Mouse (Mus musculus): ENCODE results near the gene Hnf1a.

The Hnf1a gene

GRCm38 (mm10) chr5:114970824-114971227, at the start of gene Hnf1a:
TSS of gene Hnf1a (minus strand) at chr5:114971094.
- no peak for DNase-seq (ENCODE audit: low read depth, low spot score)

DNA sequence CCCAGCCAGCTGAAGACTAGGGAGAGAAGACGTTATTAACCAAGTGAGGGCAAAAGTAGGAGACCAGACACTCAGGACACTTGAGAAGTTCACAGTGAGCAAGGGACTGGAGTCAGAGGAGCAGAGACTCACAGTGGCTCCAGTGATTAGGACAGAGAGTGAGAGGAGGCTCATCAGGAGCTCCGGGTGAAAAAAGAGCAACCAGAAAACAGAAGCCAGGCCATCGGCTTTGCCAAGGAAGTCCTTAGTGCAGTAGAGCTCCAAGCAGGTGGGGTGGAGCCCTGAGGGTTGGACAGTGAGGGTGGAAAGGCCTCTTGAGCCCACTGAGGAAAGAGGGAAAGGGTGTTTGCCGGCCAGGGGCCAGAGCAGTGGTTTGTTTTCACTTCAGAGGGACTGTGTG, 47.9 kb upstream of the Hnf1a start:
- no peak for DNase-seq (ENCODE audit: low read depth, low spot score)

DNA sequence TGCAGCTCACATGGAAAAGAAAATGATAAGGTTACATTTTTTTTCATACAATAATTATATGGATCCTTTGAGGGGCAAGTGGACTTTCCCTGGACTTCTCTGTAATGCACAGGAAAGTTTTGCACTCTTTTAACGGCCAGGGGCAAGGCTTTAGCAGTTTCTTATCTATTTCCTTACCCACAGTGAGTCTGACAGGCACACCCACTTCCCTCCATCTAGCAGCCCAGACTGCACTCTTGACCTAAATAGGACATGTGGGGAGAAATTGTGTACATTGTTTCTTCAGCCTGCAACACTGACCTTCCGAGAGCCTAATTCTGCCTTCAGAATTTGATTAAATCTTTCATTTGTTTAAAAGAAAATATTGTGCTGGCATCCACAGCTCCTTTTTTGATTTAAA, 47.4 kb upstream of the Hnf1a start:
- peak; percentile 53 for DNase-seq (ENCODE audit: low read depth, low spot score)

DNA sequence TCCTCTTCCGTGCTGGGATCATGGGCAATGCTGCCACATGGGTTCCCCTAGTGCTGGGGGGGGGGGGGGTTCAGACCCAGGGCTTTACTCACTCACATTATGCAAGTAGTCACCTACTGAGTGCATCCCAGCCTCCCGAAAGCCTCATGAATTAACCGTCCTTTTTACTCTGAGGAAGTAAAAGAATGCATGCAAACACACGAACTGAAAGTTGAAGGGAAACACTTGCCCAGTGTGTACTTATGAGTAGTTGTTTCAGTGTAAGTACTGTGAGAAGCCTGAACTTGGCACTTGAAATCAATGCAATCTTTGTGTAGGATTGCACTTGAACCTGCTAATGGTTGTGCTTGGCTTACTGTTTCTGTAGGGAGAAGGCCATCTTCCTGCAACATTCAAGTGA, 44.2 kb upstream of the Hnf1a start:
- DNase-seq (ENCODE audit: low read depth, low spot score): no peak

GRCm38 (mm10) chr5:115014570-115014969, 43.7 kb upstream of the Hnf1a start:
- no peak for DNase-seq (ENCODE audit: low read depth, low spot score)

DNA sequence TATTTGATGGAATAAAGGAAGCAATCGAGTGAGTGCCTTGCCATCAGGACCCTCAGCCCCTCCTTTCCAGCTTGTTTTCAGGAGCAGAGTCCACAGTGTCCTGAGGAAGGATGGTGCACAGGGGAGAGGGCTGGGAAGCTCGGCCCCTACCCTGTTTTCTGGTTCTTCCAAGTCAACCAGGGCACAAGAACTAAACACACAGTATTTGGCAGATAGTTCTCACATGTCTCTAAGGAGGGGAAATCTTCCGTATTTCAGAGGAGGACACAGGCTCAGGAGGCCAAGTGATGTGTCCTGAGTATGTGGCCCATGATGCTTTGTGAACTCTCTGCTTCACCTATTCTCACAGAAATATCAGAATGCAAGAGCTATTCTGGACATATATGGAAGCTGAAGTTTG, 42.5 kb upstream of the Hnf1a start:
- DNase-seq (ENCODE audit: low read depth, low spot score): no peak

DNA sequence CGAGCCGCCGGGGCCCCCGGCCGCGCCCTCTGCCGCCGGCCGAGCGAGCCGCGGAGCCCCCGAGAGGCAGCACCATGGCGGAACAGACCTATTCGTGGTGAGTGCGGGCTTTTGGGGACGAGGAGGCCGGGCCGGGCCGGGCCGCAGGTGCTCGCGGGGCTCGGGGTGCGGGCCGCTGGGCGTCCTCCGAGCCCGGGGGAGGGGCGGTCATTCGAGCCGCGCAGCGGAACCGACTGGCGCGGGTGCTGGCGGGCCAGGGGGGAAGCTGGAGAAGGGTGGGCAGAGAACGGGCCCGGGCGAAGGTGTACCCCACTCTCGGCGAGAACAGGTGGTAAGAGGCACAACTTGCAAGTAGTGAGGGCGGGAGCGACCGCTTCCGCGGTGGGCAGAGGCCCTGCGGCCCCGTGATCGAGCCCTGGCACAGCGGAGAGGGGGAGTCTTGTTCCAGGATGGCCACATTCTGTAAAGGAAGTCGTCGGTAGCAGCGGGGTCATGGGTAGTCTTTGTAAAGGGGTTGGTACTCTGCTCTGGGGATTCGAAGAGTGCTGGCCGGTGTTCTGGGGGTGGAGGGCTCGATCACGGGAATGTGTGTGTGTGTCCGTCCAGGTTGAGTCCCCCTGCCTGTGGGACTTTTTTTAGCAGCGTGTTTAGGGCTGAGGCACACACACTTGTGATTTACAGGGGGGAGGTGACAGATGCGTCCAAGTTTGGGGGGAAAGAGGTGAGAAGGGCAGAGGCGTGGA, 40.8 kb upstream of the Hnf1a start:
- peak; percentile 29 for DNase-seq (ENCODE audit: low read depth, low spot score)

DNA sequence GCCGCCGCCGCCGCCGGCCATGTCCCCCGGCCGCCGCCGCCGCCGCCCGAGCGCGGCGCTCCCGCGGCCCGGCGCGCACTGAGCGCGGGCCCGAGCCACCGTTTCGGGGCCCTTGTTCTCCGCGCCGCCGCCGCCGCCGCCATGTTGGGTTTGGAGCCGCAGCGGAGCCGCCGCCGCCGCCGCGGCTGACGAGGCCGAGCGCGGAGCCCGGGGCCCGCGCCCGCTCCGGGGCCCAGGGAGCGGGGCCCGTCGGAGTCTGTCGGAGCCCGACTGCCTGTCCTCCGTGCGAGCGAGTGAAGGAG, 40.3 kb upstream of the Hnf1a start:
- DNase-seq (ENCODE audit: low read depth, low spot score): no peak

DNA sequence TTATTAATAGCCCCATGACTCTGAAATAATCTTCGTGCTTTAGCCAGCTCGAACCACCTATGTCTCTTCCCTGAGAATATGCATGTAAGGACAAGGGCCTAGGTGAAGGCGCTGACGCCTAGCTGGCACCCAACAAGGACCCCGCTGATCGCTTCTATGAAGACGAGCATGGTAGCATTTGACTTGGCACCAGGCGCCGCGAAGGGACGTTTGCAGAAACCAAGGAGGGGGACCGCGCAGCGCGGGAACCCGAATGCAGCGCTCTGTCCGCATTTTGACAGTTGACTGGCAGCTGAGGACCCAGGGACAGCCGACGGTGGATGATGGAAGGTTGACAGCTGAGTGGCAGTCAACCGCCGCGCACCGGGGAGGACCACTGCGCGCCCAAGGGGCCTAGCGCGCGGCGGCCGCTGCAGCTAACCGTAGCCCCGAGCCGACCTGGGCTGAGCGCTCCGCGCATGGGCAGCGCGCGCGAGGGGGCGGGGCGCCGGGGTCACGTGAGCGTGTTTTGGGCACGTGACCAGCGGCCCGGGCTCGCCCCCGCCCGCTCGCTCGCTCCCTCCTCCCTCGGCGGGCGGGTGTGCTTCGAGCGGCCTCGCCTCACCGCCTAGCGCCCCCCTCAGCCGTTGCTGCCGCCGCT, 39.8 kb upstream of the Hnf1a start, which contains the start of gene Sppl3:
TSS of gene Sppl3 (plus strand) at position 561 of the 640 bp plus-strand sequence.
- DNase-seq (ENCODE audit: low read depth, low spot score): peak; percentile 88

- no peak for DNase-seq (ENCODE audit: low read depth, low spot score)
Observed at GRCm38 (mm10) chr5:115009961-115010360, 39.1 kb upstream of the Hnf1a start.

GRCm38 (mm10) chr5:115009143-115009542, 38.2 kb upstream of the Hnf1a start:
- no peak for DNase-seq (ENCODE audit: low read depth, low spot score)

GRCm38 (mm10) chr5:115008307-115008706, 37.4 kb upstream of the Hnf1a start:
- DNase-seq (ENCODE audit: low read depth, low spot score): no peak

DNA sequence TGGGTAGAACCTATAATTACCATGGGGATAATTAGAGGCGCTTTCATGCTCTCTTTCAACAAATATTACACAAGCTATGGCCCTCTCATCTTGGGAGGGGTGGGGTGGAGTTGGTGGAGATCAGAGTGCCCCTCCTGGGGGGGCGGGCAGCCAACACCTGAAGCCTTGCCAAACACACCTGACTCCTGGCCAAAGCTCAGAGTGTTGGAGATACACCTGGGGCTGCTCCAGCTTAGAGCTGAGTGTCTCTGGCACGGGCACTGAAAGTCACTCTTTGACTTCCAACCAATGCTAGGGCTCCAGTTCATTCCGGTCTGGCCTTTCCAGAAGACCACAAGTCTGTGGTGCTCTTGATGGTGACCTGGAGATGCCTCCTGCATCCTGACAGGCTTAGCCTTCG, 36.9 kb upstream of the Hnf1a start:
- no peak for DNase-seq (ENCODE audit: low read depth, low spot score)

DNA sequence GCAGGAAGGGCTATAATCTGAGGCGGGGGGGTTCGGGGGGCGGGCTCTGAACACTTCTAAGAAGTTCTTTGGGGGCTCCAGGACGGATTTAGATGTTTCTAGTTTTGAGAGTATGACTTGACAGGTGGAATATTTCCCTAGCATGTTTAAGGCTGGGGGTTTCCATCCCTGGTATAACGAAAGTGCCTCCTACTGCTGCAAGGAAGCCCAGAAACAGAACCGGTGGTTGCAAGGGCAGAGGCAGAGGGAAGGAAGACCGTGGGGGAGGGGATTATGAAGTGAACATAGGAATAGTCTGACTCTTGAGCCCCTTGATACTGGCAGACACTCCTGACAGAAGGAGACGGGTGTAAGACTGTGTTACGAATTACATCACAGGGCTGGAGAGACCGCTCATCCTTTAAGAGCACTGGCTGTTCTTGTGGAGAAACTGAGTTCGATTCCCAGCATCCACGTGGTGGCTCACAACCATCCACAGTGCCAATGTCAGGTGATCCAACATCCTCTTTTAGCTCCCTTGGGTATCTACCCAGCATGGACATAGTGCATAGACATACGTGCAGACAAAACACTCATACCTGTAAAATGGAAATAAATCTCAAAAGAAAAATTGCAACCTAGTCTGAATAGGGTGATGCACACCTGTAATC, 32.5 kb upstream of the Hnf1a start:
- no peak for DNase-seq (ENCODE audit: low read depth, low spot score)

DNA sequence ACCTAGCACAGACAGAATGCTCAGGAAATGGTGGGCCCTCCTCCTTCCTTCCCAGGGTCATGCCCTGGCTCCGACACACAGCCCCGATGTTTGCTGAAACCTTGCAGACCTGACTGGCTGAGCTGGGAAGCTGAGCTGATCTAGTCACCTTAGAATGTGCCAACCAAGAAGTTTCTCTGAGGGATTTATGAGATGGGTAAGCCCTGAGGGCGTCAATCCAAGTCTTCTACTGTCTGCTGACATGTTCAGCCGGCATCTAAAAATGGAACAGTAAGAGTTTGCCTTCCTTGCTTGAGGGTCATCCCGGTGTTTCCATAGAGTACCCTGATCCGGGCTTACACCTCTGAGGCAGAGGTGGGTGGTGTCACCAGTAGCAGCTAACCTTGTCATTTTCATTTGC, 31.9 kb upstream of the Hnf1a start:
- no peak for DNase-seq (ENCODE audit: low read depth, low spot score)

DNA sequence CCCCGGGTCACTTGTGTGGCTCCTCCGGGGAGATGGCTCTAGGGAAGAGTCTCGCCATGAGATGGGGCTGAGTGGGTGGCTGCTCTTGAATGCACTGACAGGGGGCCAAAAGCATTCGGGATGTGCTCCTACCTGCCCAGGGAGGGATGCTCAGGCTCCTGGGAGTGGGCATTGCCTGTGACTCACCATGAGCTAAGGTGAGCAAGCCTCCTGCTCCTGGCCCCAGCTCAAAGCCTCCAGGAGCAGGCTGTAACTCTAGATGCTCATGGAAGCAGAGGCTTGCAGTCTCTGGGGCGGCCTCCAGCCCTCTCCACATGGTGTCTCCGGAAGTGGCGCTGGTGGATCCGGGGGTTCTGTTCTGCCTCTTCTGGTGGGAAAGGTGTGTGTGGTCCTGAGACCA, 30.6 kb upstream of the Hnf1a start:
- no peak for DNase-seq (ENCODE audit: low read depth, low spot score)

GRCm38 (mm10) chr5:115000503-115000902, 29.6 kb upstream of the Hnf1a start:
- DNase-seq (ENCODE audit: low read depth, low spot score): no peak

GRCm38 (mm10) chr5:114997327-114997726, 26.4 kb upstream of the Hnf1a start:
- no peak for DNase-seq (ENCODE audit: low read depth, low spot score)

DNA sequence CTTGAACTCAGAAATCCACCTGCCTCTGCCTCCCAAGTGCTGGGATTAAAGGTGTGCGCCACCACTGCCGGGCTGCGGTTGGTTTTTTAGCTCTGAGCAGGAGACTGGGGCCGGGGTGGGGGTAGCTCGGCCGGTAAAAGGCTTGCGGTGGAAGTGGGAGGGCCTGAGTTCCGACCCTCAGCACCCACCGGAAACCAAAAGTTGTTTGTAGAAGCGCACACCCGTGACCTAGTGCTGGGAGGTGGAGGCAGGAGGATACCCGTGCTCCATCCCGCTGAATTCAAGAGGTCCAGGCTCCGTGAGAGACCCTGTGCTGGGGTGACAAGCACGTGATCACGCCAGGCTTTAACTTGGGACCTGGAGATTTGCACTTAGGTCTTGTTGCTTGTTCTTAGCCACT, 25.6 kb upstream of the Hnf1a start:
- DNase-seq (ENCODE audit: low read depth, low spot score): no peak

GRCm38 (mm10) chr5:114985074-114985473, 14.2 kb upstream of the Hnf1a start:
- DNase-seq (ENCODE audit: low read depth, low spot score): no peak

- no peak for DNase-seq (ENCODE audit: low read depth, low spot score)
Observed at GRCm38 (mm10) chr5:114982001-114982400, 11.1 kb upstream of the Hnf1a start.

DNA sequence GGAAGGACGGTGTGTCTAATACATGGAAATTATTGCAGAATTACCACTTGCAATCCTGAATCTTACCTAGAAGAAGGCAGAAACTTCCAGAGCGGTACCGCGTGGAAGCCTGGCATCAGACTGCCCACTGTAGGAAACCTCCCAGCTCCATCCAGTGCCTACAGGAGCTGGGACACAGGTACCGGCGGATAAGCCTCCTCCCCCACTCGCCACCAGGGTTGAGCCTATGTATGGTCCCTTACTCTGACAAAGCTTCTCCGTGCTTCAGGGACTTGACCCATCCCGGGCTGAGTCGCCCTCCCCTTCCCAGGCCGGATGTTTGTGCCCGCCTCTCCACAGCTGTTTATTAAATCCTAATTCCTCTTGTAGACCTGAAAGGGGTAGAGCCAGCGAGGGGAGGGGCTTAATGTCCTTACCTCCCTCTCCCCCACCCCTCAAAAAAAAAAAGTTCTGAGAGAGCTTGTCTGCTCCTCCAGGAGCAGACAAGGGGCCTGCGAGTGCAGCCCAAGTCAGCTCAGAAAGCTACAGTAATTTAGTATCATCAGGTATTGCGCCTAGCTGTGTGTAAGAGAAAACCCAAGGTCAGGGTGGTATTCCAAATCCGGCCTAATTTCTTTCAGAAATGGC, 9.3 kb upstream of the Hnf1a start:
- DNase-seq (ENCODE audit: low read depth, low spot score): no peak

Data from c-Kit-negative CD71-positive TER-119-positive erythroid progenitor cells, embryonic 14.5 days (primary cell).